Mouse (Mus musculus) ES-CJ7 (cell line): Measurements from ENCODE around the gene Gm13289.
"Not testable (repeated sequence)": the region's sequence is repeated elsewhere in the genome, so short reads cannot be mapped to it uniquely, and the experiment has no call there.

Experiments
- DNase-seq: peaks from one replicate; pipeline ENCODE4 v3.0.0; 2011; ENCODE audit warnings: low read depth, low spot score

Gm13289 gene

GRCm38 (mm10) chr4:88776622-88777021, at the start of gene Gm13289:
Gm13289 (plus strand) TSS chr4:88776922.
- not testable (repeated sequence) for DNase-seq

DNA sequence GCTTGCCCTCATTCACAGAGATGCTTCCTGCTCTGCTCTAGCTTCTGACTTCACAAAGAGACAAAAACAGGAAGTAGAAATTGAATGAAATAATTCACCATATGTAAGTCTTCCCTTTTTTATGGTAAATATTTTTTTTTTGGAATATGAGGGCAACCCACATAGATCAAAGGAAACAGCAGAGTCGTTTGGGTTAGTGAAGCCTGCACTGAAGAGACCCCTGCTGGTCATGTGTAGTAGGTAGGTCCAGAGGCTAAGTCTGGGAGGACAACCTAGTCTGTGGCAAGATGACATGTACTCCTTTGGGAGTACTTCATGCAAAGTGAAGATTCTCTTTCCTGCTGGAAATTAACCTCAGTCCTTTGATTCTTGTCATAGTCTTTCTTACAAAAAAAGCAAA, 49.4 kb upstream of the Gm13289 start:
- DNase-seq: no peak

DNA sequence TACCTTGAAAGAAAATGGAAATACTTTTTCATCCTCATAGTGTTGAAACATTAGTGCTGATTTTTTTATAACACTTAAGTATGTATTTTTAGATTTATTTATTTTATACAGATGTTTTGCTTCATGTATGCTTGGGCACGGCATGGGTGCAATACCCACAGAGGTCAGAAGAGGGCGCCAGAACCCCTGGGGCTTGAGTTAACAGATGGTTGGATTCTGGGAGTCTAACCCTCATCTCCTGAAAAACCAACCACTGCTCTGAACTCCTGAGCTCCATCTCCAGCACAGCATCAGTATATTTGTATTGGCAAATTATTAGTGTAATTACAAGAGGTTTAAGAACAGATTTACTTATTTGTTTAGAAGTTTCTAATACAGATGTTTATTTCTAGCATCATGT, 38.2 kb upstream of the Gm13289 start:
- DNase-seq: peak; percentile 61

DNA sequence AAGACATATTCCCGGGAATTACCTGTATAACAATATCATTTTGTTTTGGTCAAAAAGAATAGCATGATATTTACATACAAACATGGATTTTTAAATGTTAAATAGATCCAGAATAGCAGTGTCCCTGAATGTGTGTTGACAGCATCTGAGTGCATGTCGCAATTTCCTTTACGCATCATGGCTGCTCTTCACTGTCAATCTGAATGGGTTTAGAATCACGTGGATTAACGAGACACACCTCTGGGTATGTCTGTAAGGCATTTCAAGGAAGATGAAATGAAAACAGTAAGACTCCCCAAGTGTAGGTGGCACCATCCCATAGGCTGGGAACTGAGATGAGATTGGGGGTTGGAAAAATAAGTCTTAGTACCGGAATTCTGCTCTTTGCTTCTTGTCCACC, 37.7 kb upstream of the Gm13289 start:
- DNase-seq: no peak

GRCm38 (mm10) chr4:88741426-88741825, 35.3 kb upstream of the Gm13289 start:
- DNase-seq: no peak

DNA sequence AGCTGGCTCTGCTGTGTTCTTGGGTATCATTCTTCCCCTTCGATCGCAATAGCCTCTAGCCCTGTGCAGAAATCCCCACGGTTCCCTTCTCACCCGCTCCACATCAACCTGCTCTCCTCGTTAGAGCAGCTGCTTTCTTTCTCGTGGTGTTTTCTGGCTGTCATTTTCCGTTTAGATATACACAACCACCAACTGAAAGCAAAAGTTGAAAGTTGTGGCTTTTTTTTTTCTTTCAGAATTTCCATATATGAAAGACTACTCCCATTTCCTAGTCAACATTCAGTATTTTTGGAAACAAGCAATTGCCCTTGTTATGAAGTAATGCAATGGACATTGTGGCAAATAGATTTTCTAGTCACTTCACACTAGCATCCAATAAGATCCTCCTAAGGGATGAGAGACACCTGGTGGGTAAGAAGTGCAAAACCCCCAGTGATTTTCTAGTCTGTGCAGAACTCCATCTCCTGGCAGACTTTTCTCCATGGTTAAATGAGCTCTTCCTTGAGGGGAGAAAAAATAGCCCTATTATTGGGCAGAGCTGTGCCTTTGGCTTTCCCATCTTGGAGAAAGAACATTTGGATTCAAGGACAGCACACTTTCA, 33.9 kb upstream of the Gm13289 start:
- no peak for DNase-seq

GRCm38 (mm10) chr4:88744207-88744606, 32.5 kb upstream of the Gm13289 start:
- no peak for DNase-seq

DNA sequence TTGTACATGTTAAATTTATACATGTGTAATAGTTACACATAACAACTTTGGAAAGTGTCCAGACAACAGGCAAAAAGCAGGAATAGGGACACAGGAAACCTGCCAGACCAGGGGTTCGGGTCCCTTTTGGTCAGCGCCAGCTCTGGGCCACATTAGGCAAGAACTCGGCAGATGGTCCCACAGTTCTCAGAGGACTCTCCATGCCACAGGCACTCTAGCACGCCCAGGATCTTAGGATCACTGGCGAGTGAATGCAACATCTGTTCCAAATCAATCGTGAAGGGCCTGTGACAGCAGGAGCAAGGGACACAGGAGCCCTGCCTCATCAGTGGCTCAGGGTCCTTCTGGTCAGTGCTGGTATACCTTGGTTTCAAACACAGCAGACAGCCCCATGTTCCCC, 26.8 kb upstream of the Gm13289 start:
- DNase-seq: no peak

DNA sequence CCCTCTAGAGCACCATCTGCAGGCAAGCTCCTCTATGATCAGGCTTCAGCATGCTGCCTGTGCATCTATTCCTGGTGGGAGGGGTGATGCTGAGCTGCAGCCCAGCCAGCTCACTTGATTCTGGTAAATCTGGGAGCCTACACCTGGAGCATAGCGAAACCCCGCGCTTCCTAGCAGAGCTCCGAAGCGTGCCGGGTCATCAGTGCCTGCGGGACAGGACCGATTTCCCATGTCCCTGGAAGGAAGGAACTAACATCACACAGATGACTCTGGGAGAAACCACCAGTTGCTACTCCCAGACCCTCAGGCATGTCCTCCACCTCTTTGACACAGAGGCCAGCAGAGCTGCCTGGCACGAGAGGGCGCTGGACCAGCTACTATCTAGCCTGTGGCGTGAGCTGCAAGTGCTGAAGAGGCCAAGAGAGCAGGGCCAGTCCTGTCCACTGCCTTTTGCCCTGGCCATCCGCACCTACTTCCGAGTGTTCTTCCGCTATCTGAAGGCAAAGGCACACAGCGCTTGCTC, 21.8 kb upstream of the Gm13289 start, which contains the start of gene Gm13271:
Gene Gm13271, plus strand, starts transcription at position 51 of the 523 bp plus-strand sequence.
- not testable (repeated sequence) for DNase-seq

DNA sequence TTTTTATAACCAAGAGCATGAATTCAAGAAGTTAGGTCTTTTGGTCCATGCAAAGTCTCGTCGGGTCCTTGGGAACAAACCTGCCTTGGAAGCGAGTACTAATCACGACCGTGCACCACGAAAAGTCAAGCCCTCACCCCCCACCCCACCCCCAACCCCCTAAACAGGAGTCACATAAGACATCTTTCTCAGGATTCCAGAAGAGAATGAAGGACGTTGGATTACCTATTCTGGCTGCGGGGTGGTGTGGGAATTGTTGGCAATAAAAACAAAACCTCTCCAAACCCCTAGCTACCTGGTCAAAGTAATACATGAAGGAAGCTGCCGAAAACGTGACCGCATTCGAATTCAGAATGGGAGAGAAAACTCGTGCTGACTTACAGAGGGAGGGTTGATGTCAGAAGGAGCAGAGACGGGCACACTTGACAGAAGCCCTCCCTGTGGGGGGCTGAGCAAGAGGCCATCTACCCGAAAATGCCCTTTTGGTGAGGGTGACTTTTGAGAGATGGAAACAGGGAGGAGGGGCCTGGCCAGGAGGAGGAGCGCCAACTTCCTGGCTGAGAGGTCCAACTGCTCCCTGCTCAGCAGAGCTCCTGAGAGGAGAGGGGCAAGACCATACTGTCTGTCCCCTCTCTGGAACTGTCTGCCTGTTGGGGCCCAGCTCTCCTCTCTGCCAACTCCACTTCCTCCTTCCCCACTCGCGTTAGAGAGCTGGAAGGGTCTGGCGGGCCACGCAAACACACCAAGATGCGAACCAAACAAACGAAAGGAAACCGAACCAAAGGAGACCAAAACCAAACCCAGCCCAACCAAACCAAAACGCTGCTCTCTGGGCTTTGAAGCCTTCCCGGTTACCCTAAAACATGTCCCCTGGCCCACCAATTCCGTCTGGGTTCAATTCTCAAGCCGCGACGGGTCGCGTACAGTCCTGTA, 19.9 kb upstream of the Gm13289 start:
- not testable (repeated sequence) for DNase-seq

DNA sequence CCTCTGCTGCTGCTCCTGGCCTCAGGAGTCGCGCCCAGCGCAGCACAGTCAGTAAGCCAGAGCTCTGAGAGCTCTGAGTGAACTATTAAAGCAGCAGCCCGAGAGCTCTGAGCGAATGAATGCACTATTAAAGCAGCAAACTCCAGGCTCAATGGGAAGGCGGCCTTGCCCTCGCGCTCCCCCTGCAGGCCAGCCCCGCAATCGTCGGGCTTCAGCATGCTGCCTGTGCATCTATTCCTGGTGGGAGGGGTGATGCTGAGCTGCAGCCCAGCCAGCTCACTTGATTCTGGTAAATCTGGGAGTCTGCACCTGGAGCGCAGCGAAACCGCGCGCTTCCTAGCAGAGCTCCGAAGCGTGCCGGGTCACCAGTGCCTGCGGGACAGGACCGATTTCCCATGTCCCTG, 19.1 kb upstream of the Gm13289 start:
- DNase-seq: not testable (repeated sequence)

DNA sequence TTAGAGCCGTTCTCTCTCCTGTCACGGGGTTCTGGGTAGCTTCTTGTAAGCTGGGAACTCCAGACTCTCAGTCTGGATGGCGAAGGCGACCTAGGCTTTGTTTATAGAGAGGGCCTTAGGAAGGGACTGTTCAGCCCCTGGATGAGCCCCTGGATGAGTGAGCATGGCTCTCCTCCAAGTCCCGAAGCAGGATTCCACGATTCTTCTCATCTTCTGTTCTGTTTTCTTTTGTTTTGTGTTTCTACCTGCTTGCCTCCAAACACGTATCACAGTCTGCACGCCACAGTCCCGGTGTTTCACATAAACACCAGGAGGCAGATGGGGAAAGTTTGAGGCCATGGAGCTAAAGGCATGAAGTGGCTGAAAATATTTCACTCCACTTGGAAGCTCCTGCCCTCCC, 18.0 kb upstream of the Gm13289 start:
- DNase-seq: not testable (repeated sequence)

- DNase-seq: peak; percentile 21
Observed at GRCm38 (mm10) chr4:88759610-88760268, 17.0 kb upstream of the Gm13289 start, which contains the start of gene Gm13283. Gm13283 (plus strand) TSS chr4:88760119.

GRCm38 (mm10) chr4:88760431-88760830, 16.3 kb upstream of the Gm13289 start:
- not testable (repeated sequence) for DNase-seq

DNA sequence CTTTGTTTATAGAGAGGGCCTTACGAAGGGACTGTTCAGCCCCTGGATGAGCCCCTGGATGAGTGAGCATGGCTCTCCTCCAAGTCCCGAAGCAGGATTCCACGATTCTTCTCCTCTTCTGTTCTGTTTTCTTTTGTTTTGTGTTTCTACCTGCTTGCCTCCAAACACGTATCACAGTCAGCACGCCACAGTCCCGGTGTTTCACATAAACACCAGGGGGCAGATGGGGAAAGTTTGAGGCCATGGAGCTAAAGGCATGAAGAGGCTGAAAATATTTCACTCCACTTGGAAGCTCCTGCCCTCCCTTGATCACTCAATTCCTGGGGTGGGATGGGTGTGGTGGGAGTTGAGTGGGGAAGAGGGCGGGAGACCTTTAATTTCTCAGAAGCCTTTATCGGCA, 14.9 kb upstream of the Gm13289 start:
- not testable (repeated sequence) for DNase-seq

DNA sequence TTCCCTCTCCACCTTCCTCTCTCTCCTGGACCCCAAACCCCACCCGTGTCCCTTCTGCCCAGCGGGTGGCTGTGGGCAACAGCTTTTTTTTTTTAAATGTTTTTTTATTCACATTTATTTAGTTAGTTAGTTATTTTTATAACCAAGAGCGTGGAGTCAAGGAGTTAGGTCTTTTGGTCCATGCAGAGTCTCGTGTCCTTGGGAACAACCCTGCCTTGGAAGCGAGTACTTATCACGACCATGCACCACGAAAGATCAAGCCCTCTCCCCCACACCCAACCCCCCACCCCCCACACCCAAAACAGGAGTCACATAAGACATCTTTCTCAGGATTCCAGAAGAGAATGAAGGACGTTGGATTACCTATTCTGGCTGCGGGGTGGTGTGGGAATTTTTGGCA, 14.4 kb upstream of the Gm13289 start:
- not testable (repeated sequence) for DNase-seq

GRCm38 (mm10) chr4:88763384-88764018, 13.2 kb upstream of the Gm13289 start:
- not testable (repeated sequence) for DNase-seq

DNA sequence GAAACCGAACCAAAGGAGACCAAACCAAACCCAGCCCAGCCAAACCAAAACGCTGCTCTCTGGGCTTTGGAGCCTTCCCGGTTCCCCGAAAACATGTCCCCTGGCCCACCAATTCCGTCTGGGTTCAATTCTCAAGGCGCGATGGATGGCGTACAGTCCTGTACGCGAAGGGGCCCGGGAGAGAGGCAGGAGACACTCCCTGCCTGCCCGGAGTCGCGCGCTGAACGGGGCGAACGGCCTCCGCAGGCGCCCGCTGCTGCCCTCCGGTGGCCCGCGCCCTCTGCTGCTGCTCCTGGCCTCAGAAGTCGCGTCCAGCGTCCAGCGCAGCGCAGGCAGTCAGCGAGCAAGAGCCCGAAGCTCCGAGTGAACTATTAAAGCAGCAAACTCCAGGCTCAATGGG, 3.2 kb upstream of the Gm13289 start, which contains the start of gene Gm13290:
Gene Gm13290, plus strand, starts transcription at position 301 of the 400 bp plus-strand sequence.
- DNase-seq: not testable (repeated sequence)

DNA sequence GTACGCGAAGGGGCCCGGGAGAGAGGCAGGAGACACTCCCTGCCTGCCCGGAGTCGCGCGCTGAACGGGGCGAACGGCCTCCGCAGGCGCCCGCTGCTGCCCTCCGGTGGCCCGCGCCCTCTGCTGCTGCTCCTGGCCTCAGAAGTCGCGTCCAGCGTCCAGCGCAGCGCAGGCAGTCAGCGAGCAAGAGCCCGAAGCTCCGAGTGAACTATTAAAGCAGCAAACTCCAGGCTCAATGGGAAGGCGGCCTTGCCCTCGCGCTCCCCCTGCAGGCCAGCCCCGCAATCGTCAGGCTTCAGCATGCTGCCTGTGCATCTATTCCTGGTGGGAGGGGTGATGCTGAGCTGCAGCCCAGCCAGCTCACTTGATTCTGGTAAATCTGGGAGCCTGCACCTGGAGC, 2.8 kb downstream of the Gm13289 start, which contains the start of gene Gm13272:
Gene Gm13272, plus strand, starts transcription at position 301 of the 400 bp plus-strand sequence.
- DNase-seq: not testable (repeated sequence)

DNA sequence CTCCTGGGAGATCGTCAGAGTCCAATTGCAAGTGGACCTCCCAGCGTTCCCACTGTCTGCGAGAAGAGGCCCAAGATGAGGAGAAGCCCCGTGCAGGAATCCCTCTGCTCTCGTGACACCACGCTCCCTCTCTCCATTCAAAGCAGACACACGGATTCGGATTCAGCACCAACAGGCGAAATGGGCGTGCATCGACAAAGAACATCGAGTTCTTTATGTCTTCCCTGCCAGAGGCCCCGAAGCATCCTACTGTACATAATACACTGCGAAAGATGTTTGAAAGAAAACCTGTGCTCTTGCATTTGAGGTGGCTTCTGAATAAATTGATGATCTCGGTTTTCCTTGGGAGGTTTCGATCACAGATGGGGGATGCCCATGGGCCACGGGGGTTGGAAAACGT, 3.6 kb downstream of the Gm13289 start:
- DNase-seq: not testable (repeated sequence)

DNA sequence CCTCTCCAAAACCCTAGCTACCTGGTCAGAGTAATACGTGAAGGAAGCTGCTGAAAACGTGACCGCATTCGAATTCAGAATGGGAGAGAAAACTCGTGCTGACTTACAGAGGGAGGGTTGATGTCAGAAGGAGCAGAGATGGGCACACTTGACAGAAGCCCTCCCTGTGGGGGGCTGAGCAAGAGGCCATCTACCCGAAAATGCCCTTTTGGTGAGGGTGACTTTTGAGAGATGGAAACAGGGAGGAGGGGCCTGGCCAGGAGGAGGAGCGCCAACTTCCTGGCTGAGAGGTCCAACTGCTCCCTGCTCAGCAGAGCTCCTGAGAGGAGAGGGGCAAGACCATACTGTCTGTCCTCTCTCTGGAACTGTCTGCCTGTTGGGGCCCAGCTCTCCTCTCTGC, 5.1 kb downstream of the Gm13289 start, which contains the start of gene Ifnz:
Gene Ifnz, plus strand, starts transcription at position 301 of the 400 bp plus-strand sequence.
- DNase-seq: not testable (repeated sequence)
